Mouse (Mus musculus) skeletal muscle tissue, adult 2 months (tissue): ENCODE measurements around the gene 1700056E22Rik.

Experiments
- DNase-seq: peaks from one replicate; pipeline ENCODE4 v3.0.0-alpha.2; 2012; ENCODE audit warnings: low read depth, low spot score

1700056E22Rik gene

GRCm38 (mm10) chr1:184051824-184052223, 17.7 kb upstream of the 1700056E22Rik start:
- peak; percentile 96 for DNase-seq

GRCm38 (mm10) chr1:184051286-184051685, 17.2 kb upstream of the 1700056E22Rik start:
- no peak for DNase-seq

GRCm38 (mm10) chr1:184048675-184049418, 14.7 kb upstream of the 1700056E22Rik start:
- DNase-seq: no peak

- DNase-seq: no peak
Measured at GRCm38 (mm10) chr1:184047818-184048217, 13.7 kb upstream of the 1700056E22Rik start.

GRCm38 (mm10) chr1:184046070-184046677, 12.1 kb upstream of the 1700056E22Rik start:
- no peak for DNase-seq

GRCm38 (mm10) chr1:184043391-184043790, 9.3 kb upstream of the 1700056E22Rik start:
- no peak for DNase-seq

GRCm38 (mm10) chr1:184042745-184043144, 8.6 kb upstream of the 1700056E22Rik start:
- no peak for DNase-seq

- DNase-seq: peak; percentile 84
Measured at GRCm38 (mm10) chr1:184041778-184042573, 7.9 kb upstream of the 1700056E22Rik start.

GRCm38 (mm10) chr1:184040906-184041305, 6.8 kb upstream of the 1700056E22Rik start:
- no peak for DNase-seq

GRCm38 (mm10) chr1:184040181-184040580, 6.1 kb upstream of the 1700056E22Rik start:
- DNase-seq: peak; percentile 89

- DNase-seq: peak; percentile 66
Measured at GRCm38 (mm10) chr1:184039301-184039700, 5.2 kb upstream of the 1700056E22Rik start.

GRCm38 (mm10) chr1:184037802-184038201, 3.7 kb upstream of the 1700056E22Rik start:
- no peak for DNase-seq

GRCm38 (mm10) chr1:184035346-184035903, 1.3 kb upstream of the 1700056E22Rik start:
- DNase-seq: no peak

GRCm38 (mm10) chr1:184034741-184035181, 660 bp upstream of the 1700056E22Rik start:
- no peak for DNase-seq

- DNase-seq: peak; percentile 70
Measured at GRCm38 (mm10) chr1:184033390-184034010, 601 bp downstream of the 1700056E22Rik start.

- no peak for DNase-seq
Measured at GRCm38 (mm10) chr1:184032682-184033389, 1.3 kb downstream of the 1700056E22Rik start.

GRCm38 (mm10) chr1:184030070-184030802, 3.9 kb downstream of the 1700056E22Rik start:
- no peak for DNase-seq

GRCm38 (mm10) chr1:184027039-184027438, 7.1 kb downstream of the 1700056E22Rik start:
- DNase-seq: no peak

GRCm38 (mm10) chr1:184025079-184025478, 9.0 kb downstream of the 1700056E22Rik start:
- no peak for DNase-seq

- DNase-seq: no peak
Measured at GRCm38 (mm10) chr1:184024631-184025030, 9.5 kb downstream of the 1700056E22Rik start.
